15 mouse cellular contexts compared by ENCODE assay signal in the genomic region with DNA sequence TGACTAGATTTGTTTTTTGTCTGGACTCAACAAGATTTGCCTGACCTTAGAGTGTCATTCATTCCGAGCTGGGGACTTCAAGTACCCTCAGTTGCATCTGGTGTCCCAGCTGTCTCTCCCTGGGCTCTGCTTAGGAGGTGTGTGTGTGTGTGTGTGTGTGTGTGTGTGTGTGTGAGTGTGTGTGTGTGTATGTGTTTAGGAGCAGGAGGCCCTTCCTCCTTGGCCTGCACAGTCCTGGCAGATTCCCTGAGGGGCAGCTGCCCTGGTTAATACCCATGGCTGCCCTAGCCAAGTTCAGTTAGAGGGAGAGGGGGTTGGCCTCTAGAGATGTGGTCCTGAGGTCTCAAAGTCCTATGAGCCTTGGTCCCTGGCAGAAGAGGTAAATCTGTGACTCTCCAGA.
DNase-seq lines count a peak whose midpoint lies in the region; ATAC-seq and TF ChIP-seq lines count a peak whose summit lies in the region.
"Had no signal": no experiment of that assay in that cellular context is flagged by ENCODE, and none has a peak within 500 bp of the region (broad histone marks: within the 10 kb centered on the region; RNA-seq: fewer than 3 reads in every experiment).

No protein-coding gene starts in this region.

- peaks cover 3% of the 10 kb centered on the region for H3K4me1 ChIP-seq in midbrain, embryonic 11.5 days (ENCODE audit: control insufficient read depth, insufficient read depth, low read length)
- H3K4me1 ChIP-seq in midbrain, embryonic 10.5 days, result peaks cover 26% of the 10 kb centered on the region
- H3K4me1 ChIP-seq in limb, embryonic 10.5 days, result peaks cover 60% of the 10 kb centered on the region
- no peaks in the 10 kb centered on the region for H3K4me1 ChIP-seq in midbrain, postnatal 0 days (ENCODE audit: insufficient read depth, low read length)

- no peak overlapping the region for H3K4me3 ChIP-seq in midbrain, embryonic 11.5 days (ENCODE audit: low read depth, low read length)
- H3K4me3 ChIP-seq in midbrain, embryonic 10.5 days, result no peak overlapping the region
- H3K4me3 ChIP-seq in limb, embryonic 10.5 days, result no peak overlapping the region
- no peak overlapping the region for H3K4me3 ChIP-seq in midbrain, postnatal 0 days (ENCODE audit: low read depth, low read length)
- H3K4me3 ChIP-seq: heart, embryonic 12.5 days; hindbrain, embryonic 12.5 days; limb, embryonic 15.5 days had no signal

- no peak for TF ChIP-seq CTCF in midbrain, postnatal 0 days (IDR thresholded peaks at IDR 0.05)

- DNase-seq in gastrocnemius, postnatal 25 days, result peak; percentile 13
- no peak for DNase-seq in gastrocnemius, postnatal 36 days
- DNase-seq in midbrain, embryonic 11.5 days (ENCODE audit: low spot score, missing footprints), result peak; percentile 80
- DNase-seq in midbrain, embryonic 10.5 days (ENCODE audit: low spot score), result no peak
- no peak for DNase-seq in limb, embryonic 10.5 days (ENCODE audit: low spot score)
- DNase-seq in midbrain, postnatal 0 days (ENCODE audit: low spot score), result peak; percentile 25
- DNase-seq in urinary bladder, postnatal 25 days (ENCODE audit: low spot score), result no peak
- no peak for DNase-seq in thymus, postnatal 36 days
- DNase-seq: adrenal gland, postnatal 36 days; cerebellum, postnatal 36 days; kidney, adult 11 months had no signal

- WGBS in midbrain, embryonic 11.5 days, result 53% methylated on average over 1 of the region's 1 CpGs
- 77% methylated on average over 1 of the region's 1 CpGs for WGBS in midbrain, embryonic 10.5 days
- 38% methylated on average over 1 of the region's 1 CpGs for WGBS in limb, embryonic 10.5 days
- WGBS in midbrain, postnatal 0 days, result 76% methylated on average over 1 of the region's 1 CpGs

- intact Hi-C loops in gastrocnemius, postnatal 36 days (cut with DNase I), result no loop called here

- H3K27ac ChIP-seq in midbrain, embryonic 11.5 days (ENCODE audit: low read depth, low read length), result no peak overlapping the region
- H3K27ac ChIP-seq in midbrain, embryonic 10.5 days (replicated peaks), result no peak overlapping the region
- H3K27ac ChIP-seq in limb, embryonic 10.5 days, result peak overlapping the region; percentile 51; the same call in 1 of the 2 replicates
- no peak overlapping the region for H3K27ac ChIP-seq in midbrain, postnatal 0 days (ENCODE audit: low read depth, low read length)
- H3K27ac ChIP-seq: hindbrain, embryonic 12.5 days; limb, embryonic 15.5 days; macrophage had no signal

- H3K4me2 ChIP-seq in midbrain, embryonic 11.5 days, result no peak overlapping the region
- H3K4me2 ChIP-seq in midbrain, postnatal 0 days (ENCODE audit: low read depth, low read length, poor library complexity, severe bottlenecking), result no peak overlapping the region
- H3K4me2 ChIP-seq: heart, embryonic 12.5 days; hindbrain, embryonic 12.5 days; limb, embryonic 15.5 days had no signal

- H3K9me3 ChIP-seq in midbrain, embryonic 11.5 days (ENCODE audit: control insufficient read depth, low read length), result no peaks in the 10 kb centered on the region
- no peaks in the 10 kb centered on the region for H3K9me3 ChIP-seq in midbrain, embryonic 10.5 days (replicated peaks)
- H3K9me3 ChIP-seq in limb, embryonic 10.5 days (replicated peaks), result no peaks in the 10 kb centered on the region
- H3K9me3 ChIP-seq in midbrain, postnatal 0 days (ENCODE audit: low read length), result no peaks in the 10 kb centered on the region
- H3K9me3 ChIP-seq: heart, embryonic 12.5 days; hindbrain, embryonic 12.5 days; limb, embryonic 15.5 days had no signal

- ATAC-seq in midbrain, embryonic 11.5 days (ENCODE audit: low FRiP score), result no peak; the same call in 1 of the 2 replicates
- no peak for ATAC-seq in midbrain, postnatal 0 days (ENCODE audit: low FRiP score)

- H3K9ac ChIP-seq in midbrain, embryonic 11.5 days (ENCODE audit: low read length), result no peak overlapping the region
- H3K9ac ChIP-seq in midbrain, postnatal 0 days (replicated peaks; ENCODE audit: low read length, poor library complexity, severe bottlenecking), result no peak overlapping the region
- H3K9ac ChIP-seq: heart, embryonic 12.5 days; hindbrain, embryonic 12.5 days; limb, embryonic 15.5 days had no signal

- H3K36me3 ChIP-seq in midbrain, embryonic 11.5 days (ENCODE audit: control insufficient read depth, insufficient read depth, low read length), result no peaks in the 10 kb centered on the region
- no peaks in the 10 kb centered on the region for H3K36me3 ChIP-seq in midbrain, embryonic 10.5 days
- no peaks in the 10 kb centered on the region for H3K36me3 ChIP-seq in limb, embryonic 10.5 days
- H3K36me3 ChIP-seq in midbrain, postnatal 0 days (ENCODE audit: insufficient read depth, low read length), result no peaks in the 10 kb centered on the region
- H3K36me3 ChIP-seq: heart, embryonic 12.5 days; hindbrain, embryonic 12.5 days; limb, embryonic 15.5 days had no signal

- no peaks in the 10 kb centered on the region for H3K27me3 ChIP-seq in midbrain, embryonic 11.5 days (ENCODE audit: control insufficient read depth, insufficient read depth, low read length)
- H3K27me3 ChIP-seq in midbrain, embryonic 10.5 days (ENCODE audit: low read depth, poor library complexity, severe bottlenecking), result no peaks in the 10 kb centered on the region
- H3K27me3 ChIP-seq in limb, embryonic 10.5 days (ENCODE audit: low read depth, poor library complexity, severe bottlenecking), result no peaks in the 10 kb centered on the region
- H3K27me3 ChIP-seq in midbrain, postnatal 0 days (ENCODE audit: insufficient read depth, low read length), result no peaks in the 10 kb centered on the region
- H3K27me3 ChIP-seq: heart, embryonic 12.5 days; hindbrain, embryonic 12.5 days; limb, embryonic 15.5 days had no signal

Comparison
In these comparisons a context has a peak if more than half of its experiments do, and no peak if none do; other contexts are left out.
1. DNase-seq: peak in gastrocnemius, postnatal 25 days (single experiment), midbrain, embryonic 11.5 days (single experiment) and midbrain, postnatal 0 days (single experiment); none in gastrocnemius, postnatal 36 days (0 of 2), midbrain, embryonic 10.5 days (single experiment), limb, embryonic 10.5 days (single experiment), urinary bladder, postnatal 25 days (single experiment) and thymus, postnatal 36 days (0 of 2).